Mouse (Mus musculus) left cerebral cortex, postnatal 36 days (tissue): ENCODE measurements around the gene Tmem30c. TPM values are rescaled to one million over a fixed set of nuclear protein-coding genes. Genes with fewer than 3 reads are reported as not detected.

ENCODE experiments used
- DNase-seq, 2 experiments: peaks; one replicate each; pipeline ENCODE4 v3.0.0; 2021 to 2022; ENCODE audit warnings: low spot score in 2 of 2, mixed read lengths in 1 of 2
- intact Hi-C: fragments of 180-260 bp; cut with DNase I; formaldehyde crosslinking; loops from one replicate; pipeline ENCODE4 v1.15.1; 2025
- total RNA-seq, 2 experiments: library from RNA; stranded (reverse); gene quantifications; 2 replicates each; pipeline ENCODE4 v1.2.3; 2021

Tmem30c gene
- total RNA-seq, 2 experiments from 2014 or later: 0.25 to 0.82 TPM

- no peak for DNase-seq
- intact Hi-C loops: no loop called here
Measured at GRCm38 (mm10) chr16:57301512-57302115, 8.9 kb upstream of the Tmem30c start.

GRCm38 (mm10) chr16:57295216-57295934 is 2.7 kb upstream of the Tmem30c start:
- no peak for DNase-seq
- intact Hi-C loops: no loop called here

DNA sequence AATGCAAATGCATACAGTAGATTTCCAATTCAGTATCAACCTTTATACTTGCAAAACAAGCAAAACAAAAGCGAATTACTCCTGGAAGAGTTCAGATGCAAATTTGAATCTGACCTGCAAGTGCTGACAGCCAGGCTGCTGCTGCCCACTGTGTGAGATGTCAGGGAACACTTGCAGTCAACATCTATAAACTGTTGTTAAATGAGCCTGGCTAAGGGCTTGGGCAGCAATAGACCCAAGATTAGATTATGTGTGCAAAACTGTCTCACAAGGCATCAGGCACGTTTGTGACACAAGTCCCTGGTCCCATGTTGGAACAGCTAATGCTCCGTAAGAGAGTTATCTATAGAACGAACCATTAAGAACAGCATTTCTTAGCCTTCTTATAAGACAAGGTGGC is 369 bp downstream of the Tmem30c start:
- DNase-seq: no peak
- intact Hi-C loops: no loop called here

DNA sequence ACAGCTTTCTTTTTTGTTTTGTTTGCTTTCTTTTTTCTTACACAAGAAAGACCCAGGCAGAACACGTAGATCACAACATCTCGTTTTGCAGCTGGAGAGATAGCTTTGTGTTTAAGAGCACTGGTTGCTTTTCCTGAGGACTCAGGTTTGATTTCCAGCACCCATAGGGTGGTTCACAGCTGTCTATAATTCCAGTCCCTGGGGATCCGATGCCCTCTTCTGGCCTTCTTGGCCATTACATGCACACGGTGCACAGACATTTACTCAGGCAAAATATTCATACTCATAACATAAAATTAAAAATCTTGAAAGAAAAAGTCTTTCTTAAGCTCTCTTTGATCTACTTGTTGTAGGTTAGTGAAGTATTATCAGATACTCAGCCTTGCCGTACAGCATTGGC is 969 bp downstream of the Tmem30c start:
- intact Hi-C loops: no loop called here

GRCm38 (mm10) chr16:57281417-57281816 is 11.2 kb downstream of the Tmem30c start:
- intact Hi-C loops: no loop called here
- DNase-seq: no peak

More for the DNA sequence above, 969 bp downstream of the Tmem30c start:
- no peak for DNase-seq

DNA sequence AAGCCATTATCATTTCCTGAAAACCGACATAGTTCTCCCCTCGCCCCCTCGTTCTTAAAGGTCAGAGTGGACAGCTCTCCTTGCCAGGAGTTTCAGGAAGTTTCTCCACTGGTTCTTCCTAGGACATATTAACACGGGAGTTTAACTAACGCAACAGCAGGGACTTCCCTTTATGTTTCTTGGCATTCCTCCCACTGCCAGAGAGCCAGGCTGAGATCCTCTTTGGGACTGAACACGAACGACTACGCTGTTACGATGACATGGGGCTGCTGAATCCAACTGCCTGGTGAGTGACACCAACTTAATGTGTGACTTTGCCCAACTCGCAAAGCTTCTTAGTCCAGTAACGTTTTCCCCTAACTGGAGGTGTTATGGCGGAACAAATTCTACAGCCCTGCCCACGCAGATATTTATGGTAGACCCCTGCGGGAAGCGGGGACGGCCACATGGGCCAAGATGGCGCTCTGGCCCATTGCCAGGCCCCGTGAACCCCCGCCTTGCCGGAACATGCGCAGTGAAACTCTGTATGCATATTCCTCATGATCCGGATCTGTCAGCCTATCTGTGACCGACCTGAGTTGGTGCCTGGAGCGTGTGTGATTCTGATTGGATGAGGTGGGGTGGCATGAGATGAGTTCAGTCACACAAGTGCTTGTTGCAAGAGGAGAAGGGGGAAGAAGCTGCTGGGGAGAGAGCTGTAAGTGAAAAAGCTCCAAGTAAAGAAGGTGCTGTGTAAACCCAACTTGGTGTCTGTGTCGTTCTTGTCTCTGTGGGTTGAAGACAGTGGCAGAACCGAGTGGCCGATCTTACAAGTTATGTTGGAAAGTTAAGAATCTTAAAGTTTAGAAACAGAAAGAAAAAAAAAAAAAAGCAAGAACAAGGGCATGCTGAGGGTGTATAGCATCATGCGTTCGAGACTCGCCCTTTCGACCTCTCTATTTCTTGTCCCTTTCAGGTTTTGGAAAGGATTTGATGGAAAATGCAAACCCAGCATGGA is 12.1 kb downstream of the Tmem30c start:
- intact Hi-C loops: no loop called here
- DNase-seq: no peak

- intact Hi-C loops: no loop called here
Measured at GRCm38 (mm10) chr16:57278976-57279626, 13.6 kb downstream of the Tmem30c start.

GRCm38 (mm10) chr16:57269751-57270150 is 22.9 kb downstream of the Tmem30c start:
- intact Hi-C loops: no loop called here
- DNase-seq: no peak

More at GRCm38 (mm10) chr16:57278976-57279626, 13.6 kb downstream of the Tmem30c start:
- DNase-seq: no peak

DNA sequence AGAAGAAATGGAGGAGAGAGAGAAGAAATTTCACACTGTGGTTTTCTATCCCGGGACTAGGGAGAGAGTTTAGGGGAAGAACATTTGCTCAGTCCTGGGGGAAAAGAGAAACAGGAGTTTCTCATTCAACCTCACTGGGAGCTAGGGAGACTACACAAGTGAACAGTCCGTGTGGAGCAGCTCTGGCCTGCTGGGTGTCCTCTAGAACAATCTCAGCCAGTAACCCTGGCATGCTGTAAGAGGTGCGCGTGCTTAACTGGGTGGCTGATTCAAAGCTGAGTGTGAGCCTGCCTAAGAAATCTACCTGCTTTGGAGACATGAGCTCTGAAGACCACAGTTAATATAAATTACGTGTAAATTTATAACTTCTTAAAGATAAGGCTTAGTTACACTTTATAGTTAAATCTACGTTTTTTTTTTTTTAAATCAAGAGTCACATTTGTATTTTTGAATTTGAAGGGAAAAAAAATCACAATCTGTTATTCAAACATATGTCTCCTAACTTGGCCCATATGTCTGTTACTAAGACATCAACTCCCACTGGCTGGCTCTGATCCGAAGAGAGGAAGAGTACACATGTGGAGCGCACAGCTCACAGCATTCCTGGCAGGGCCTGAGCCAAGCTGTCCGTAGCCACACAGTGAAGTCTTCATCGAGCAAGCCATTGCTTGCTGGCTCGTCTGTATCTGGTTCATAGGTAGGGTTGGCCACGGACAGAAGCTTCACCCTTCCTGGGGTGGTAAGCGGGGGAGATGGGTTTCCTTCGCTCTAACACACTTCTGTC is 24.4 kb downstream of the Tmem30c start:
- intact Hi-C loops: no loop called here

GRCm38 (mm10) chr16:57267068-57267467 is 25.6 kb downstream of the Tmem30c start:
- no peak for DNase-seq
- intact Hi-C loops: no loop called here

More for the DNA sequence above, 24.4 kb downstream of the Tmem30c start:
- DNase-seq: peak; percentile 63 to 65

- intact Hi-C loops: no loop called here
- no peak for DNase-seq
Measured at GRCm38 (mm10) chr16:57260152-57260551, 32.5 kb downstream of the Tmem30c start.

GRCm38 (mm10) chr16:57259356-57260083 is 33.1 kb downstream of the Tmem30c start:
- no peak for DNase-seq
- intact Hi-C loops: no loop called here

DNA sequence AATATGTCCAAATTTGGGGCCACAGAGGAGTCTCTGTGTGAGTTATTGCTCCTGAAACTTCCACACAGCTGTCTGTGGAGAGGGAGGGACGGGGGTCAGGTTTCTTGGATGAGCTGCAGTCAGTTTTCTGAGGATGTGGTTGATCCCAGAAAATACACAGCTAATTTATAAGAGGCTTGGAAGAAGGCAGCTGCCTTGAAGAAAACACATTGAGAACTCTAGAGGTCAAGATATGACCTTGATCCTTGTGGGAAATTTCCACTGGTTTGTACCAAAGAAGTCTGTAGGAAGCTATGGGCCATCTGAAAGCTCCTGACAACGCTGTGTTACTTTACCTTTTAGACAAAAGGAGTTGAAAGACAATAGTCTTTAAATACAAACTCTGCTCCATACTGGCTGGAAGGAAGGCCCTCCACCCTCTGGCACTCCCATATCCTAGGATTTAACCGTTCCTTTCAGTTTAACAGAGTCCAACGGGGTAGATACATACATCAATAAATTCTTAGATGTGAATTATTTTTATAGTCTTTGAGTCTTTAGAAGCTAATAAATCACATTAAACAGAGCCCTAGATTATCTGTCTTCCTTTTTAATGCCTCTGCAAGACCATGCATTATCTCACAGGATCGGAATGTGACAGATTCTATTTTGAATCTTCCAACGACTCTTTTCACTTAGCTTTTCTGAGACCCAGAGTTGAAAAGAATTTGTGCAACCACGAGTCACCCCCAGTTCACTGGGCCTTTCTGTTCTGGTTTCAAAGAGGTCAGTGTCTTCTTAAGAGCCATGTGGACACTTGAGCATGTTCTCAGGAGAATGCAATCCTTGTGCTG is 40.9 kb downstream of the Tmem30c start:
- intact Hi-C loops: no loop called here
- DNase-seq: no peak

DNA sequence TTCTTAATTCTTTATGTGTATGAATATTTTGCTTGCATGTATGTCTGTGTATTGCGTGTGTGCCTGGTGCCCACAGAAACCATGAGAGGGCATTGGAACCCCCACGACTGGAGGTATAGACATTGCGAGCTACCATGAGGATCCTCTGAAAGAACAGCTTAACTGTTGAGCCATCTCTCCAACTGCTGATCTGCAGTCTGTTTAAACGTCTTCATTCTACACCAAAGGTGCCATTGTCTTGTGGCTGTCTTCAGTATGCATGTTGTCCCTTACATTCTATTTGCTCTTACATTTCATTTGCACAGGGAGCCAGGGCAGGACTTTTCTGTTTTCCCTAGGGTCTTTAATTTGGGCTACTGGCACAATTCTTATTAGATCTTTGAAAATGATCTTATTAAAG is 41.7 kb downstream of the Tmem30c start:
- DNase-seq: no peak
- intact Hi-C loops: no loop called here

DNA sequence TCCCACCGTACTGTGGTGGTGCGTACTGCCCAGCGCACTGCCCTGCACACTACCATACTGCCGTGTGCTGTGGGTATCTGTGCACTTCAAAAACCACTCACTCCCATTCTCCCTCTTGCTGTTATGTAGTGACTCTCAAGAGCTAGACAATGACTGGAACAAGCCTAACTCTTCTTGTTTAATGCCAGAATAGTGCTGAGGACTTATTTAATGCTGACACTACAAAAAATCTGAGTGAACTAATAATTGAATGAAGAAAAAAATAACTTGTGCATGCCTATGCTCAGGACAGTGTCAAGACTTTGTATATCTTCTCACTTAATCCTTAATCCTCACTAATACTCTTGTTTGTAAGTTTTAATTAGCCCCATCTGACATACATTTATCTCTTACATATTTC is 45.2 kb downstream of the Tmem30c start:
- intact Hi-C loops: no loop called here
- DNase-seq: no peak

DNA sequence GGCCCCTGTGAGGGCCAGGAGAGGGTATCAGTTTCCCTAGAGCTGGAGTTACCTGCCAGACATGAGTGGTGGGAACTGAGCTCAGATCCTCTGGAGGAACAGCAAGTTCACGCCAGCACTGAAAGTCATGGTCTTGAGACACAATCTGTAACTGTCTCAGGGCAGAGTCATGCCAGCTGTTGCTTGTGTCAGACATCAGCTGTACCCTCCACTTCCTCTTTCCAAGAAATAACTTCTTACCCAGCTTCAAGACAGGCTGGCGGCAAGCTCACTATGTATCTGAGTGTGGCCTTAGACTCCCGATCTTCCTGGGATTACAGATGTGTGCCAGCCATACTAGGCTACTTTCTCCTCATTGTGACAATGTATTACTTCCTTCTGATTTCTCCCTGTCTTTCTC is 46.1 kb downstream of the Tmem30c start:
- DNase-seq: no peak
- intact Hi-C loops: no loop called here

- intact Hi-C loops: loop anchor here (2.0 to 5.0 kb wide), 3 partner anchors 155 to 353 kb away; no protein-coding TSS in a partner anchor
- DNase-seq: peak; percentile 68 to 74
Measured at GRCm38 (mm10) chr16:57243858-57244248, 48.8 kb downstream of the Tmem30c start.
